Mouse (Mus musculus) heart, embryonic 10.5 days (tissue): ENCODE measurements around the gene Ranbp10. TPM values are rescaled to one million over a fixed set of nuclear protein-coding genes. Genes with fewer than 3 reads are reported as not detected.
A peak's percentile ranks its signal among the peaks of the same experiment; 100 is the strongest.

Experiments used
- DNase-seq: peaks from one replicate; pipeline ENCODE4 v3.0.0-alpha.2; 2017; ENCODE audit warnings: low spot score
- H3K27ac ChIP-seq: fragments of 300-500 bp; sonication (generic); 2 replicates; pipeline ENCODE4 v1.5.1; 2016; ENCODE audit warnings: mild to moderate bottlenecking
- H3K27me3 ChIP-seq: fragments of 300-500 bp; sonication (generic); 2 replicates; pipeline ENCODE4 v1.6.1; 2016; ENCODE audit warnings: mild to moderate bottlenecking; ENCODE audit not compliant: poor library complexity, insufficient read depth, severe bottlenecking
- H3K36me3 ChIP-seq: fragments of 300-500 bp; sonication (generic); 2 replicates; pipeline ENCODE4 v1.6.1; 2016; ENCODE audit warnings: mild to moderate bottlenecking, moderate library complexity
- H3K4me1 ChIP-seq: fragments of 300-500 bp; sonication (generic); 2 replicates; pipeline ENCODE4 v1.6.1; 2016; ENCODE audit warnings: mild to moderate bottlenecking
- H3K4me3 ChIP-seq: fragments of 300-500 bp; sonication (generic); 2 replicates; pipeline ENCODE4 v1.5.1; 2016; ENCODE audit warnings: mild to moderate bottlenecking, moderate library complexity
- H3K9me3 ChIP-seq: fragments of 300-500 bp; sonication (generic); 2 replicates; pipeline ENCODE4 v1.6.1; 2016; ENCODE audit warnings: mild to moderate bottlenecking, moderate library complexity
- WGBS: fragments of 180-500 bp; shearing (Covaris S2); methylation state at CpG from one replicate; pipeline ENCODE4 v1.1.7; 2016; 5-methylcytosine and 5-hydroxymethylcytosine counted together
- polyA plus RNA-seq: library from polyadenylated mRNA; unstranded; fragments of >200 nt; fragmentation: Nextera tagmentation; extraction: Ambion mirVana; gene quantifications from 2 replicates; pipeline ENCODE4 v1.2.1, GENCODE M21; 2016

The Ranbp10 gene
- polyA plus RNA-seq, 1 experiment from 2014 or later, result 10.4 TPM

DNA sequence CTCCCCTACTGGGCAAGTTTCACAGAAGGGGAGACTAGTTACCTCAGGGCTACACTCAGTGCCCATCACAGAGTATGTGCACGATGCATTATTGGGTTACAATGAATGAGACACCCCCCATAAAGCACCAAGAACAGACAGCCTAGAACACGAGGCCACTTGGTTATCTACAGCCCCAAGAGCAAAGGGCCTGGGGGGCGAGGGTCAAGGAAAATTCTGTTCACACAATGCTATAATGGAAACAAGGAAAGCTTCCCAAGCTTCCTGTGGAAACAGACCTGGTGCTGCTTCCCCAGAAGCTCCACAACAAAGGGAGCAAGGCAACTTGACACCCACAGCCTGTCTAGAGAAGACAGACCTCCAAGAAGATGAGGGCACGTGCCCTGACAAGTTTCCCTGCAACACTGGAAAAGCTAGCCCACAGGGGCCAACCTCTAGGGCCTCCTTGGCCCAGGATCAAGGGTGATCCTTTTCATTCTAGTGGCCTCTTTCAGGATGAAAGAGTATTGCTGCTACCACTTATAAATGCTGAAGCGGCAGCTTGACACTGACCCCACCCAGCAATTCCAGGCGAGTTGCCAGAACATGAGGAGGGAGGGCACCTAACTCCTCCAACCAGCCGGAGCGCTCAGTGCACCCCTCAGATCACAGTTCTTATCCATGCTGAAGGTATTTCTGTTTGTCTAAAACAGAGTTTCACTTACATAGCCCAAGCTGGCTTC is 27.9 kb downstream of the Ranbp10 start:
- DNase-seq, result peak; percentile 89
- Histone ChIP-seq H3K27me3 (no peaks in the 10 kb centered on the region), H3K36me3 (0 out of 2 replicates have a peak, but pooled peaks cover 3% of the 10 kb centered on the region), H3K4me1 (peaks cover 27% of the 10 kb centered on the region), H3K9me3 (no peaks in the 10 kb centered on the region), H3K27ac (peak overlapping the region; percentile 77), H3K4me3 (no peak overlapping the region)
- 43% methylated on average over 8 of the region's 8 CpGs for WGBS

DNA sequence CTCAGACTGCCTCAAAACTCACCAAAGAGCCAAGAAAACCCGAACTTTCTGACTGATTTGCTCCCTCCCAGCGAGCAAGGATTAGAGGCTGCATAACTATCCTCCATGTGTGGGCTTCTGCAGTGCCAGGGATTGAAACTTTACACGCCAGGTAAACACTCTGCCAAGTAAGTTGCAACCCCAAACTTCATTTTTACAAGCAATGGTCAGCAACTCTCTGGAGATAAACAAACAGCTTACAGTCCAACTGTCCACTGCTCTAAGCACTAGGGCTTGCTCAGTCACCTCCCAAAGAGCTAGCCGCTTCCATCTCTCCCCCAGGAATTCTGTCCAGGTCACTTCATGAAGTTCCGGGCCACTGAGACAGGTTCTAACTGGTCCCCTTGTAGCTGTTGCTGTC is 28.7 kb downstream of the Ranbp10 start:
- Histone ChIP-seq H3K4me1 (peaks cover 29% of the 10 kb centered on the region), H3K27me3 (no peaks in the 10 kb centered on the region), H3K27ac (peak overlapping the region; percentile 77; the same call in 1 of the 2 replicates), H3K36me3 (0 out of 2 replicates have a peak, but pooled peaks cover 3% of the 10 kb centered on the region), H3K9me3 (no peaks in the 10 kb centered on the region), H3K4me3 (no peak overlapping the region)
- WGBS, result 90% methylated on average over 5 of the region's 5 CpGs
- no peak for DNase-seq

DNA sequence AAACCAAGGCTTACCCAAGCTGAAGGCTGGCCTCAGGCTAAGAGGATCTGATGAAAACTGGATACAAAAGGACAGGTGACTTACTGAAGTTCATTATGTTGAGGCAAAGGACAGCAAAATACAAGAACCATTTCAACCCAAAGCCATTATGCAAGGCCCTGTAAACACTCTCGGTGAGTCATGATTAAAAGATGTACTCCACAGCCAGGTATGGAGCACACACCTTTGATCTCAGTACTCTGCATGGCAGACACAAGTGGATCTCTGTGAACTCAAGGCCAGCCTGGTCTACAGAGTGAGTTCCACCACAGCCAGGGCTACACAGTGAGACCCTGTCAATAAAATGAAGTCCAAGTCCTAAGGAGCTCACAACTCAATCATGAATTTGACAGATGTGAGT is 31.4 kb downstream of the Ranbp10 start:
- 0 out of 2 replicates have a peak, but pooled peaks cover 3% of the 10 kb centered on the region for H3K36me3 ChIP-seq
- WGBS, result 97% methylated on average over 1 of the region's 1 CpGs
- no peak overlapping the region for H3K27ac ChIP-seq

DNA sequence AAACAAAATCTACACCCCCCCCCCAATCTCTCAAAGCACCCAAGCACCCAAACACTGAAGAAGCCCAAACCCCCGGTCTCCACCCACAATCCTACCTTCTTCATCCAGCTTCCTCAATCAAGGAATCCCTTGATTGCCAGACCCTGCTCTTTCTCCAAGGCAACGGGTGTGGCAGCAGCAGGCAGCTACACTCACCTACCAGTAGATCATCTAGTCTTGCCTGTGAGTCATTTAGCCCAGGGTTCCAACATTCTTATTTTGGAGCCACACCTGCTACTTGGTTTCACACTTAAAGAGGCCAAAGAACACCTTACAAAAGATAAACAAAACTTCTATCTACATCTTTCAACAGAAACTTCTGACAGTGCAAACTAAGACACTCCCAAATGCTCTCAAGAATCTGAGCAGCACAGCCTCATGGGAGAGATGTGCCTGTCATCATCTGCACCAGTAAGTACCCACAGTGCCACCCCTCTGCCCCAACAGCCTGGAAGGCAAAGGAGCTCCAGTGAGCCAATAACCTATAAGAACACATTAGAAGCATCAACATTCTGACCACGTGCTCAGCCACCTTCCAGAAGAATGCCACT is 33.0 kb downstream of the Ranbp10 start:
- Histone ChIP-seq H3K9me3 (no peaks in the 10 kb centered on the region), H3K27ac (no peak overlapping the region), H3K36me3 (peaks cover 7% of the 10 kb centered on the region; the same call in 1 of the 2 replicates), H3K27me3 (no peaks in the 10 kb centered on the region), H3K4me3 (no peak overlapping the region), H3K4me1 (peaks cover 20% of the 10 kb centered on the region)
- 84% methylated on average over 3 of the region's 3 CpGs for WGBS
- no peak for DNase-seq

More for the DNA sequence above, 31.4 kb downstream of the Ranbp10 start:
- Histone ChIP-seq H3K4me1 (peaks cover 25% of the 10 kb centered on the region), H3K27me3 (no peaks in the 10 kb centered on the region), H3K4me3 (no peak overlapping the region), H3K9me3 (no peaks in the 10 kb centered on the region)
- DNase-seq, result no peak

DNA sequence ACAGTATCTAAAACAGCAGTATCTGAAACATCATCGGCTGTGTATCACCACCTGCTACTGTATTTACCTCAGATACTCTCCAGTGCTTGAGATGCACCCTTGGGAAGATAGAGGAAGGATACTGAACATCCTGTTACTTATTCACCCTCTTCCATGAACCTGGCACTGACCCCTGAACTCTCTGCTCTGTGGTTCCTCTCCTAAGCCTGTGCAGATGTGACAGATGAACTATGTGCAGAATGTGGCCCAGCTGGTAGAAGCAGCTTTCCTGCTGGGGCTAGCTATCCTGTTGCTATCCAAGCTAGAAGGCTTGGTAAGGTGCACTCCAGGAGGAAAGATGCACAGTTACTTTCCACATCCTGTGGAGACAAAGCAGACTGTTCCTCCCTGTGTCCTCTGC is 33.8 kb downstream of the Ranbp10 start:
- no peaks in the 10 kb centered on the region for H3K27me3 ChIP-seq
- WGBS, result 96% methylated on average over 1 of the region's 1 CpGs
- peaks cover 8% of the 10 kb centered on the region; the same call in 1 of the 2 replicates for H3K36me3 ChIP-seq

DNA sequence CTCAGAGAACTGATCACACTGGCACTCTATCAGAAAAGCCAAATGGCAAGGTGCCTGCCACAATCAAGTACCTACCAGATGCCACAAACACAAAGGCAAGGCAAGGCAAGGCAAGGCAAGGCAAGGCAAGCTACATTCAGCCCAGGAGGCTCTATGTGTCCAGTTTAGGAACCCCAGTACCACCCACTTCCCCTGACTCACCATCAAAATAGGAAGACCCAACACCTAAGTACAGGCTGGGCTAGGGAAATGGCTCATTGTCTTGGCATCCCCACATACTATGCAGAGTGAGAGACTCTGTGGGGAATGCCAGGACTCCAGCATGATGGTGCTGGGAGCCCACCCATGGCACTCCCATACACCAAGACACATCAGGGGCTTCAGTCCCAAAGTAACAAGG is 37.5 kb downstream of the Ranbp10 start:
- Histone ChIP-seq H3K27me3 (no peaks in the 10 kb centered on the region), H3K4me1 (peaks cover 11% of the 10 kb centered on the region), H3K9me3 (no peaks in the 10 kb centered on the region), H3K27ac (no peak overlapping the region), H3K36me3 (peaks cover 26% of the 10 kb centered on the region), H3K4me3 (no peak overlapping the region)
- DNase-seq, result no peak

More for the DNA sequence above, 33.8 kb downstream of the Ranbp10 start:
- no peaks in the 10 kb centered on the region for H3K9me3 ChIP-seq
- H3K4me3 ChIP-seq, result no peak overlapping the region
- H3K4me1 ChIP-seq, result peaks cover 12% of the 10 kb centered on the region
- H3K27ac ChIP-seq, result no peak overlapping the region
- no peak for DNase-seq

DNA sequence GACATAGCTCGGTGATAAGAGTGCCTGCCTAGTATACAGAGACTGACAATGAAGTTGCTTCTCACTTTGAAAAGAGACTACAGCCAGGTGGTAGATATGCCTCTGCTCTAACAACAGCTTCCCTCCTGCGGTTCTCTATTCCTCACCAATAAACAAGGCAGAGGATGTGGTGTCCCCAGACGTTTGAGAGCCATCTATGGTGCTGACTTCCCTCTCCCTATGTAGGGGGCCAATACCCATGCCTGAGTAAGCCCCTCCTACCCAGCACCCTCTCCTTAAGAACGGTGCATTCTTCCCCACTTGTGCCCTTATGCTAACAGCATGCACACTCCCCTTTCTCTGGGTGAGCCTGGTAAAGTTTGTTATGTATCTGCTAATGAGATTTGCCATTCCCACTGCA is 38.2 kb downstream of the Ranbp10 start:
- DNase-seq, result no peak
- Histone ChIP-seq H3K4me1 (peaks cover 8% of the 10 kb centered on the region), H3K4me3 (no peak overlapping the region), H3K36me3 (peaks cover 29% of the 10 kb centered on the region), H3K9me3 (no peaks in the 10 kb centered on the region), H3K27me3 (no peaks in the 10 kb centered on the region), H3K27ac (no peak overlapping the region)
- WGBS, result 55% methylated on average over 4 of the region's 4 CpGs

DNA sequence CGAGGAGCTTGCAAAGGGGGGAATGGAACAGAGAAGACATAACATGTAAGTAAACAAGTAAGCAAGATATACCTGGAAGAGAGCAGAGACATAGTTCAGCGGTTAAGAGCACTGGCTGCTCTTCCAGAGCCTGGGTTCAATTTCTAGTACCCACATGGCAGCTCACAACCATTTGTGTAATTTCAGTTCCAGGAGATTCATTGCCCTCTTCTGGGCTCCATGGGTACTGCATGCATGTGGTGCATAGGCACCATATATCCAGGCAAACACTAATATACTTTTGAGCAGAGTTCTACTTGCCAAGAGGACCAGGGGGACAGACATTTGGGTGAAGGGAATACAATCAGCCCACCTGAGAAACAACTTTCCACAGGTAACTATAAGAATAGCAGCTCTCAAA is 38.9 kb downstream of the Ranbp10 start:
- no peak for DNase-seq
- Histone ChIP-seq H3K4me3 (no peak overlapping the region), H3K9me3 (no peaks in the 10 kb centered on the region), H3K27ac (no peak overlapping the region), H3K36me3 (peaks cover 35% of the 10 kb centered on the region), H3K27me3 (no peaks in the 10 kb centered on the region), H3K4me1 (peaks cover 8% of the 10 kb centered on the region)
- 91% methylated on average over 2 of the region's 2 CpGs for WGBS

DNA sequence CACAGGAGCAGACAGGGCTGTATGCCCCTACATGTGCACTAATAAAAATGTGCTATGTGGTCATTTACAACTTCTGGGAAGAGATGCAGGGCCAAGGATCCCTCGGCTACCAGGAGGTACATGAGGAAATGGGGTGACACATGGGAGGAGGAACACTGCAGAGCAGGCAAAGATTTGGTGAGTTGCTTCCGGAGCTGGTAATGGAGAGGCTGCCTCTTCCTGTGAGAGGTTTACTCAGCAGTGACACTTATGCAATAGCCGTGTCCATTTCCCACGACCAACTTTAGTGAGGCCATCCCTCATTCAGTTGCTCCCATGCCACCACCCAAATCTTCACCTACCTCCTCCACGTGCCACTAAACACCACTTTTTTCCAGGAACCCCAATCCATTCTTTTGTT is 46.9 kb downstream of the Ranbp10 start:
- Histone ChIP-seq H3K4me1 (no peaks in the 10 kb centered on the region), H3K4me3 (no peak overlapping the region), H3K9me3 (no peaks in the 10 kb centered on the region), H3K36me3 (peaks cover 88% of the 10 kb centered on the region), H3K27ac (no peak overlapping the region), H3K27me3 (no peaks in the 10 kb centered on the region)
- DNase-seq, result no peak
- 92% methylated on average over 5 of the region's 5 CpGs for WGBS

DNA sequence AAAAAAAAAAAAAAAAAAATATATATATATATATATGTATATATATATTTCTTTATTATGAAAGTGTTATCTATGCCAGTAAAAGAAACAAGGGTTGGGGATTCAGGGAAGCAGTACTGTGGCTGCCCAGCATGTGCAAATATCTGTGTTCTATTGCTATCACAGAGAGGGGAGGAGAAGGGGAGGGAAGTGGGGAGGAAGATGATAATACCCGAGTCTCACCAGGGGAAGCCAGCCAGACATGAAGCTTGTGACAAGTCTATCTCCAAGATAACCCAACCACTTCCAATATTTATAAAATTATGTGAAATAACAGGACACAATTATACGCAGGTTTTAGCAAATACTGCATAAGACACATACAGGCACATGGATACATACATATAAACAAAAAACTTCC is 49.3 kb downstream of the Ranbp10 start:
- H3K4me3 ChIP-seq, result no peak overlapping the region
- H3K36me3 ChIP-seq, result peaks cover 95% of the 10 kb centered on the region
- no peaks in the 10 kb centered on the region for H3K4me1 ChIP-seq
- H3K27me3 ChIP-seq, result no peaks in the 10 kb centered on the region
- 75% methylated on average over 2 of the region's 2 CpGs for WGBS
- no peak for DNase-seq
- no peak overlapping the region for H3K27ac ChIP-seq
- no peaks in the 10 kb centered on the region for H3K9me3 ChIP-seq

DNA sequence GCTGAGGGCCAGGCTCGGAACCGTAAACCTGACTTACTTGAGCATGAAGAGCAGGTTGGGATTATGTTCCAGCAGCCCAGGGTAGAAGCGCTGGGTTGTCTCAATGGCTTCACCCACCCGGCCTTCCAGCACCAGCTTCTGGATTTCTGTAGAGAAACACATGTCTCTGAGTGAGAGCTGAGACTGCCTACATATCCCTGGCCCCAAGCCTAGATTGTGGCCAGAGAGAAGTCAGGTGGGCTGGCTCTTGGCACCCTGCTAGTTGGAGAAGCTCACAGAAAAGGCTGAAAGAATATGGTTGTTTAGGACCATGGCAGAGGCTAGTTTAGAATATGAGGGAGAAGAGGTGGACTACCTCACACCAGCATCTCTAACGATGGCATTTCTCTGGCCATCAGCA is 52.7 kb downstream of the Ranbp10 start:
- WGBS, result 93% methylated on average over 5 of the region's 5 CpGs
- Histone ChIP-seq H3K27me3 (no peaks in the 10 kb centered on the region), H3K36me3 (peaks cover 92% of the 10 kb centered on the region), H3K27ac (no peak overlapping the region), H3K9me3 (no peaks in the 10 kb centered on the region), H3K4me1 (no peaks in the 10 kb centered on the region), H3K4me3 (no peak overlapping the region)
- DNase-seq, result no peak

DNA sequence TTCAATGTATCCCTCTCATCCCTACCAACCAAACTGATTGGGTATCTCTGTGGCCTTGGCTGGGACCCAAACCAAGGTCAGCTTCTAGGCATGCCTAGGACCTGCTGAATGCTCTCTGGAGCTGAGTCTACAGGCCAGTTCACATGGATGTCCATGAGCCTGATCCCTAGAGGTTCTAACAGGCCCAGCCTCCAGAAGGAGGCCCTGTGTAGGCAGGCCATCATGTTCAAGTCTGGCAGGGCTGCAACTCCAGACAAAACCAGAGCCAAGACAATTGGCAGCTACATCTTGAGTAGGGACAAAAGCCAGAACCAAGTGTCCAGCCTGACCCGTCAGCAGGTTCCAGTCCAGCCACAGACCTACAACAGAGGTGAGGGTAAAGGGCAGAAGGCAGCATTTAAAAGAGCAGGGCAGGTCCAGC is 53.7 kb downstream of the Ranbp10 start:
- H3K36me3 ChIP-seq, result peaks cover 92% of the 10 kb centered on the region
- no peaks in the 10 kb centered on the region for H3K9me3 ChIP-seq
- no peak for DNase-seq
- WGBS, result 95% methylated on average over 1 of the region's 1 CpGs
- H3K27me3 ChIP-seq, result no peaks in the 10 kb centered on the region
- no peaks in the 10 kb centered on the region for H3K4me1 ChIP-seq
- H3K4me3 ChIP-seq, result no peak overlapping the region
- H3K27ac ChIP-seq, result no peak overlapping the region

DNA sequence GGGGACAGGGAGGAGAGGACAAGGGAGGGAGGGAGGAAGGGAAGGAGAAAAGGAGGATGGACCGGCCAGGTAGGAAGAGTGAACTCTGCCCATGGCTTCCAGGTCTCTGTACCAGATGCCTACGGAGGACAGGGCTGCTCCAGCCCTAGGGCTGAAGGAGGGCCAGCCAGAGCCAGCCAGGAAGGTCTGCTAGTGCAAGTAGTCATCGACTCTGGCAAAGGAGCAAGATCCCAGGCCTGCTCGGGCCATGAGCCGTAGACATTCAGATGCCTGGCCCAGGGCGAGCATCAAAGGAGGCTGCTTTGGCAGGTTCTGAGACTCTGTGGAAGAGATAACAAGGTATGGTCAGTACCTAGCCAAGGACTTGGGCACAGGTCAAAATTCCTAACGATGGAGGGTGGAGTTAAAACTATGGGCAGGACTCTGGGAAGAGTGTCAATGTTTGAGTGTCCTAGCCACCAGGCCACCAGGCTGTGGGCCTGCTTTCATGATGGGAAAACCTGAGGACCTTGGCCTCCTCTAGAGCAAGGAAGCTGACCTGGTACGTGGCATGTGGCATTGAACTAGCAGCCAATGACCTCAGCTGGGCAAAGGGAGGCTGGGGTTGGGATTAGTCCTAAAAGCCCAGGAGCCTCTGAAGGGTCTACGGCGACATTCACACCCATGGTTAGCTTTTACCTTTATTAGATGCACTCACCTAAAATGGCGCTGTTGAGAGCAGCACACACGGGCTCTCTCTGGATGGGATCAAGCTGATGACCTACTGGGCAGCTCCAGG is 55.6 kb downstream of the Ranbp10 start:
- WGBS, result 88% methylated on average over 12 of the region's 12 CpGs
- Histone ChIP-seq H3K4me3 (no peak overlapping the region), H3K4me1 (no peaks in the 10 kb centered on the region), H3K27me3 (no peaks in the 10 kb centered on the region), H3K27ac (no peak overlapping the region), H3K36me3 (peaks cover 81% of the 10 kb centered on the region), H3K9me3 (no peaks in the 10 kb centered on the region)
- DNase-seq, result no peak
